Mouse (Mus musculus) MEL (cell line): ENCODE measurements around the gene Kcnh1. TPM values are rescaled to one million over a fixed set of nuclear protein-coding genes. Genes with fewer than 3 reads are reported as not detected.

Experiments
- DNase-seq: peaks from one replicate; pipeline ENCODE4 v3.0.0; 2011; ENCODE audit warnings: low read depth, low spot score
- H3K27ac ChIP-seq: 2 replicates; pipeline ENCODE4 v1.5.1; 2012; ENCODE audit warnings: low read depth, mild to moderate bottlenecking, control low read depth, low read length, moderate library complexity; ENCODE audit not compliant: control insufficient read depth
- H3K27me3 ChIP-seq, 2 experiments: fragments of 150-350 bp in 1 of 2; sonication (generic) in 1 of 2; 2 replicates each; pipeline ENCODE4 v1.6.1; 2012; ENCODE audit warnings: low read length in 2 of 2, mild to moderate bottlenecking in 2 of 2, improper control_type of control experiment in 1 of 2, moderate library complexity in 1 of 2; ENCODE audit not compliant: insufficient read depth in 2 of 2, control insufficient read depth in 1 of 2
- H3K36me3 ChIP-seq, 2 experiments: 2 replicates each; pipeline ENCODE4 v1.6.1; 2012 to 2014; ENCODE audit warnings: low read length in 2 of 2, improper control_type of control experiment in 1 of 2, inconsistent platforms in 1 of 2, mild to moderate bottlenecking in 1 of 2; ENCODE audit not compliant: insufficient read depth in 2 of 2, control insufficient read depth in 1 of 2
- H3K4me1 ChIP-seq, 2 experiments: fragments of 150-350 bp in 1 of 2; sonication (generic) in 1 of 2; 2 replicates each; pipeline ENCODE4 v1.6.1; 2012; ENCODE audit warnings: low read length in 2 of 2, improper control_type of control experiment in 1 of 2, mild to moderate bottlenecking in 1 of 2; ENCODE audit not compliant: insufficient read depth in 2 of 2, control insufficient read depth in 1 of 2
- H3K4me3 ChIP-seq, 2 experiments: fragments of 150-350 bp in 1 of 2; sonication (generic) in 1 of 2; 2 replicates each; pipeline ENCODE4 v1.5.1; 2012; ENCODE audit warnings: low read depth in 2 of 2, low read length in 2 of 2, mild to moderate bottlenecking in 2 of 2, moderate library complexity in 2 of 2, control low read depth in 1 of 2, improper control_type of control experiment in 1 of 2; ENCODE audit not compliant: control insufficient read depth in 1 of 2, insufficient read depth in 1 of 2
- H3K79me2 ChIP-seq: 2 replicates; pipeline ENCODE4 v1.6.1; 2012; ENCODE audit warnings: mild to moderate bottlenecking, low read length, moderate library complexity; ENCODE audit not compliant: control insufficient read depth, poor library complexity, insufficient read depth
- H3K9ac ChIP-seq: 2 replicates; pipeline ENCODE4 v1.6.1; 2012; ENCODE audit warnings: low read depth, mild to moderate bottlenecking, control low read depth, low read length, moderate library complexity; ENCODE audit not compliant: control insufficient read depth, poor library complexity, severe bottlenecking
- H3K9me3 ChIP-seq: fragments of 150-350 bp; sonication (generic); replicated peaks from 2 replicates; pipeline ENCODE4 v1.6.1; 2012; ENCODE audit warnings: mild to moderate bottlenecking, low read length, improper control_type of control experiment, moderate library complexity; ENCODE audit not compliant: insufficient read depth
- BHLHE40 ChIP-seq: IDR thresholded peaks from 2 replicates; pipeline ENCODE4 v1.6.1; 2012; ENCODE audit warnings: low read depth, mild to moderate bottlenecking, inconsistent platforms, low read length, improper control_type of control experiment, borderline replicate concordance
- CHD2 ChIP-seq: IDR thresholded peaks from 2 replicates; pipeline ENCODE4 v1.6.1; 2011; ENCODE audit warnings: low read length, improper control_type of control experiment
- ELF1 ChIP-seq: IDR thresholded peaks from 2 replicates; pipeline ENCODE4 v1.6.1; 2014; ENCODE audit warnings: low read depth, mild to moderate bottlenecking, inconsistent platforms, low read length, improper control_type of control experiment, moderate library complexity
- EP300 ChIP-seq, 2 experiments: IDR thresholded peaks; 2 replicates each; pipeline ENCODE4 v1.6.1; 2011; ENCODE audit warnings: improper control_type of control experiment in 2 of 2, low read length in 2 of 2, low read depth in 1 of 2, mild to moderate bottlenecking in 1 of 2
- GABPA ChIP-seq: IDR thresholded peaks from 2 replicates; pipeline ENCODE4 v1.6.1; 2012; ENCODE audit warnings: low read depth, mild to moderate bottlenecking, inconsistent platforms, low read length, improper control_type of control experiment, moderate library complexity
- HCFC1 ChIP-seq: IDR thresholded peaks from 2 replicates; pipeline ENCODE4 v1.6.1; 2012; ENCODE audit warnings: low read depth, mild to moderate bottlenecking, inconsistent platforms, low read length, improper control_type of control experiment, moderate library complexity
- KAT2A ChIP-seq: conservative IDR thresholded peaks from 2 replicates; pipeline ENCODE4 v1.6.1; 2012; ENCODE audit warnings: low read depth, low read length, improper control_type of control experiment, inconsistent platforms
- MAFK ChIP-seq: IDR thresholded peaks from 2 replicates; pipeline ENCODE4 v1.6.1; 2011; ENCODE audit warnings: low read depth, mild to moderate bottlenecking, low read length, improper control_type of control experiment, borderline replicate concordance
- MAX ChIP-seq: IDR thresholded peaks from 2 replicates; pipeline ENCODE4 v1.6.1; 2011; ENCODE audit warnings: low read length, improper control_type of control experiment
- MEF2A ChIP-seq: IDR thresholded peaks from 2 replicates; pipeline ENCODE4 v1.6.1; 2014; ENCODE audit warnings: low read depth, mild to moderate bottlenecking, inconsistent platforms, low read length, improper control_type of control experiment; ENCODE audit not compliant: poor library complexity, insufficient replicate concordance, severe bottlenecking; ENCODE audit errors: extremely low read depth
- MYC ChIP-seq: IDR thresholded peaks from 2 replicates; pipeline ENCODE4 v1.6.1; 2011; ENCODE audit warnings: low read depth, mild to moderate bottlenecking, low read length, improper control_type of control experiment, moderate library complexity
- NRF1 ChIP-seq: IDR thresholded peaks from 2 replicates; pipeline ENCODE4 v1.6.1; 2014; ENCODE audit warnings: low read depth, mild to moderate bottlenecking, inconsistent platforms, low read length, improper control_type of control experiment, moderate library complexity; ENCODE audit not compliant: poor library complexity, insufficient read depth, severe bottlenecking
- POLR2AphosphoS2 ChIP-seq: IDR thresholded peaks from 2 replicates; pipeline ENCODE4 v1.6.1; 2011; ENCODE audit warnings: low read length, improper control_type of control experiment
- POLR2AphosphoS5 ChIP-seq: IDR thresholded peaks from 2 replicates; pipeline ENCODE4 v1.6.1; 2012; ENCODE audit warnings: low read depth, borderline replicate concordance, mild to moderate bottlenecking, inconsistent platforms, low read length, moderate library complexity, mixed read lengths
- RAD21 ChIP-seq: IDR thresholded peaks from 2 replicates; pipeline ENCODE4 v1.6.1; 2011; ENCODE audit warnings: mild to moderate bottlenecking, low read depth, low read length, improper control_type of control experiment
- SIN3A ChIP-seq: IDR thresholded peaks from 2 replicates; pipeline ENCODE4 v1.6.1; 2012; ENCODE audit warnings: low read length, improper control_type of control experiment, inconsistent platforms
- TCF12 ChIP-seq: IDR thresholded peaks from 2 replicates; pipeline ENCODE4 v1.6.1; 2014; ENCODE audit warnings: low read depth, mild to moderate bottlenecking, inconsistent platforms, low read length, improper control_type of control experiment, moderate library complexity
- ZNF384 ChIP-seq: IDR thresholded peaks from 2 replicates; pipeline ENCODE4 v1.6.1; 2012; ENCODE audit warnings: low read depth, mild to moderate bottlenecking, inconsistent platforms, low read length, improper control_type of control experiment
- polyA plus RNA-seq, 2 experiments: library from polyadenylated mRNA; stranded (reverse) in 1 of 2; unstranded in 1 of 2; fragments of >175 nt in 1 of 2; fragments of >200 nt in 1 of 2; gene quantifications; 2 replicates each; pipeline versions ENCODE4 v1.2.1 to v1.2.4; 2012; ENCODE audit warnings: low replicate concordance in 2 of 2, low read depth in 1 of 2; ENCODE audit not compliant: insufficient read length in 2 of 2, insufficient read depth in 1 of 2, missing spikeins in 1 of 2
- total RNA-seq: library from RNA; depleted of rRNA; stranded (reverse); fragments of 300-350 nt; gene quantifications from 2 replicates; pipeline ENCODE4 v1.2.3, GENCODE M21; 2012

Kcnh1 gene
- total and polyA plus RNA-seq, 3 experiments: not detected

- no peak overlapping the region for H3K27ac ChIP-seq
- no peaks in the 10 kb centered on the region for H3K79me2 ChIP-seq
- no peak overlapping the region for H3K9ac ChIP-seq
- no peaks in the 10 kb centered on the region for H3K27me3 ChIP-seq
- no peaks in the 10 kb centered on the region for H3K9me3 ChIP-seq
- no peaks in the 10 kb centered on the region for H3K4me1 ChIP-seq
- H3K36me3 ChIP-seq: no peaks in the 10 kb centered on the region
- no peak overlapping the region for H3K4me3 ChIP-seq
- no peak for TF ChIP-seq MEF2A
- TF ChIP-seq RAD21: no peak
- TF ChIP-seq EP300 (IDR thresholded peaks at IDR 0.05; ENCODE audit: low read depth in 1 of 2, low read length in 2 of 2): no peak
- no peak for TF ChIP-seq MAFK
- TF ChIP-seq SIN3A: no peak
- TF ChIP-seq CHD2: no peak
- no peak for TF ChIP-seq POLR2AphosphoS5
- no peak for TF ChIP-seq BHLHE40
- peak; percentile 56 for DNase-seq
Measured at GRCm38 (mm10) chr1:192472366-192472765, 281.8 kb downstream of the Kcnh1 start.

GRCm38 (mm10) chr1:192473134-192473533, 282.6 kb downstream of the Kcnh1 start:
- no peaks in the 10 kb centered on the region for H3K4me1 ChIP-seq
- no peak overlapping the region for H3K4me3 ChIP-seq
- no peaks in the 10 kb centered on the region for H3K79me2 ChIP-seq
- no peak overlapping the region for H3K9ac ChIP-seq
- TF ChIP-seq GABPA (no peak), TCF12 (no peak), ELF1 (no peak), KAT2A (no peak), HCFC1 (no peak), MAX (no peak), NRF1 (no peak)
- TF ChIP-seq, all 39 proteins: peak for 0
- no peaks in the 10 kb centered on the region for H3K9me3 ChIP-seq
- H3K36me3 ChIP-seq: no peaks in the 10 kb centered on the region
- H3K27ac ChIP-seq: no peak overlapping the region
- DNase-seq: no peak
- H3K27me3 ChIP-seq: no peaks in the 10 kb centered on the region

- TF ChIP-seq MYC (no peak), EP300 (IDR thresholded peaks at IDR 0.05; ENCODE audit: low read depth in 1 of 2, low read length in 2 of 2) (no peak), TCF12 (no peak), ZNF384 (no peak), POLR2AphosphoS2 (no peak)
- Histone ChIP-seq H3K79me2 (no peaks in the 10 kb centered on the region), H3K27me3 (no peaks in the 10 kb centered on the region), H3K4me3 (no peak overlapping the region), H3K9me3 (no peaks in the 10 kb centered on the region), H3K36me3 (no peaks in the 10 kb centered on the region), H3K27ac (no peak overlapping the region), H3K4me1 (no peaks in the 10 kb centered on the region), H3K9ac (no peak overlapping the region)
- no peak for DNase-seq
Measured at GRCm38 (mm10) chr1:192476704-192477103, 286.1 kb downstream of the Kcnh1 start.
